Mouse (Mus musculus): ENCODE data around the gene Plekhg5. TPM values are rescaled to one million over a fixed set of nuclear protein-coding genes. Genes with fewer than 3 reads are reported as not detected.

The Plekhg5 gene
- total and polyA plus RNA-seq, 3 experiments = 0.05 to 2.1 (median 1.1) TPM

GRCm38 (mm10) chr4:152162748-152163147 is 90.5 kb downstream of the Plekhg5 start:
- Histone ChIP-seq H3K27ac (ENCODE audit: insufficient read depth, low read depth) (no peak overlapping the region), H3K36me3 (replicated peaks in 1 of 2; ENCODE audit: control insufficient read depth in 1 of 2, insufficient read depth in 1 of 2, low read length in 1 of 2) (no peaks in the 10 kb centered on the region), H3K27me3 (replicated peaks) (peaks cover 41% of the 10 kb centered on the region), H3K4me1 (ENCODE audit: control insufficient read depth in 1 of 2, insufficient read depth in 2 of 2) (peaks cover 11 to 29% of the 10 kb centered on the region in 2 experiments), H3K4me2 (ENCODE audit: insufficient read depth, low read depth, poor library complexity, severe bottlenecking) (no peak overlapping the region), H3K79me2 (replicated peaks; ENCODE audit: control insufficient read depth, extremely low read depth, insufficient read depth, poor library complexity, severe bottlenecking) (no peaks in the 10 kb centered on the region), H3K9ac (ENCODE audit: insufficient read depth, low read depth) (no peak overlapping the region), H3K4me3 (replicated peaks in 1 of 3; ENCODE audit: low read depth in 2 of 3, low read length in 2 of 3, poor library complexity in 1 of 3) (no peak overlapping the region), H3K9me3 (replicated peaks; ENCODE audit: low read length) (peaks cover 18% of the 10 kb centered on the region)
- DNase-seq (ENCODE audit: extremely low read depth) = no peak
- dilution Hi-C loops (cut with MboI; ENCODE audit: extremely low pct_ligation_motif_present, extremely low pct_unique_long_range_greater_than_20kb, low sequenced_read_pairs) (no loop called here), in situ Hi-C loops (cut with MboI; ENCODE audit: low pct_ligation_motif_present, low pct_unique_long_range_greater_than_20kb, low sequenced_read_pairs) (no loop called here)
- TF ChIP-seq ZC3H11A (IDR thresholded peaks at IDR 0.05; ENCODE audit: low read depth, low read length) (no peak), NELFE (IDR thresholded peaks at IDR 0.05; ENCODE audit: low read depth, low read length) (no peak), ZKSCAN1 (IDR thresholded peaks at IDR 0.05; ENCODE audit: borderline replicate concordance, low read depth, low read length) (no peak), ELF1 (IDR thresholded peaks at IDR 0.05; ENCODE audit: low read depth, low read length) (no peak), MYC (IDR thresholded peaks at IDR 0.05; ENCODE audit: low read depth, low read length) (no peak), USF1 (IDR thresholded peaks at IDR 0.05; ENCODE audit: low read depth, low read length) (no peak), USF2 (conservative IDR thresholded peaks at IDR 0.05; ENCODE audit: low read depth, low read length) (no peak), CTCF (conservative IDR thresholded peaks at IDR 0.05 in 1 of 2, IDR thresholded peaks at IDR 0.05 in 1 of 2; ENCODE audit: low read depth in 2 of 2, low read length in 2 of 2) (no peak), IRF4 (IDR thresholded peaks at IDR 0.05; ENCODE audit: low read depth, low read length) (no peak), ZMIZ1 (IDR thresholded peaks at IDR 0.05; ENCODE audit: low read depth, low read length) (no peak), MAZ (IDR thresholded peaks at IDR 0.05; ENCODE audit: low read depth, low read length) (no peak), ZNF384 (IDR thresholded peaks at IDR 0.05; ENCODE audit: low read depth, low read length) (no peak)

Other genes with a start within 250 kb of the Plekhg5 start
- gene Camta1, start 210.6 kb upstream of the Plekhg5 start, total RNA-seq (2012; rRNA removed) = 9.8 and 9.9 TPM in 2 replicates
- gene Camta1, start 210.6 kb upstream of the Plekhg5 start, total RNA-seq (2014; rRNA removed) = 15.3 and 21.3 TPM in 2 replicates
- gene Camta1, start 210.6 kb upstream of the Plekhg5 start, polyA plus RNA-seq (2012; ENCODE audit: insufficient read length, low read depth) = 27.2 and 32.5 TPM in 2 replicates
- gene Dnajc11, start 138.8 kb upstream of the Plekhg5 start, total RNA-seq (2012; rRNA removed) = 63.5 and 81.2 TPM in 2 replicates
- 73.7 and 75.6 TPM in 2 replicates for gene Dnajc11, start 138.8 kb upstream of the Plekhg5 start, total RNA-seq (2014; rRNA removed)
- 102 and 133 TPM in 2 replicates for gene Dnajc11, start 138.8 kb upstream of the Plekhg5 start, polyA plus RNA-seq (2012; ENCODE audit: insufficient read length, low read depth)
- gene Thap3, start 83.5 kb upstream of the Plekhg5 start, total RNA-seq (2012; rRNA removed) = 20.0 and 27.6 TPM in 2 replicates
- gene Thap3, start 83.5 kb upstream of the Plekhg5 start, total RNA-seq (2014; rRNA removed) = 10.1 and 12.8 TPM in 2 replicates
- gene Thap3, start 83.5 kb upstream of the Plekhg5 start, polyA plus RNA-seq (2012; ENCODE audit: insufficient read length, low read depth) = 11.0 and 11.7 TPM in 2 replicates
- 4.9 and 5.0 TPM in 2 replicates for gene Phf13, start 76.2 kb upstream of the Plekhg5 start, total RNA-seq (2012; rRNA removed)
- gene Phf13, start 76.2 kb upstream of the Plekhg5 start, total RNA-seq (2014; rRNA removed) = 1.9 and 2.1 TPM in 2 replicates
- 3.9 and 4.9 TPM in 2 replicates for gene Phf13, start 76.2 kb upstream of the Plekhg5 start, polyA plus RNA-seq (2012; ENCODE audit: insufficient read length, low read depth)
- 7.1 and 9.5 TPM in 2 replicates for gene Klhl21, start 63.7 kb upstream of the Plekhg5 start, total RNA-seq (2012; rRNA removed)
- gene Klhl21, start 63.7 kb upstream of the Plekhg5 start, total RNA-seq (2014; rRNA removed) = 4.4 and 4.9 TPM in 2 replicates
- gene Klhl21, start 63.7 kb upstream of the Plekhg5 start, polyA plus RNA-seq (2012; ENCODE audit: insufficient read length, low read depth) = 9.1 and 9.4 TPM in 2 replicates
- 7.4 and 10.5 TPM in 2 replicates for gene Zbtb48, start 44.8 kb upstream of the Plekhg5 start, total RNA-seq (2012; rRNA removed)
- gene Zbtb48, start 44.8 kb upstream of the Plekhg5 start, total RNA-seq (2014; rRNA removed) = 8.6 and 10.5 TPM in 2 replicates
- 13.6 and 14.0 TPM in 2 replicates for gene Zbtb48, start 44.8 kb upstream of the Plekhg5 start, polyA plus RNA-seq (2012; ENCODE audit: insufficient read length, low read depth)
- gene Tas1r1, start 33.9 kb upstream of the Plekhg5 start, total RNA-seq (2012; rRNA removed) = 0.13 and 0.21 TPM in 2 replicates
- not detected in 2 replicates for gene Tas1r1, start 33.9 kb upstream of the Plekhg5 start, total RNA-seq (2014; rRNA removed)
- not detected in 2 replicates for gene Tas1r1, start 33.9 kb upstream of the Plekhg5 start, polyA plus RNA-seq (2012; ENCODE audit: insufficient read length, low read depth)
- 44.8 and 53.6 TPM in 2 replicates for gene Nol9, start 33.2 kb upstream of the Plekhg5 start, total RNA-seq (2012; rRNA removed)
- 44.7 and 47.2 TPM in 2 replicates for gene Nol9, start 33.2 kb upstream of the Plekhg5 start, total RNA-seq (2014; rRNA removed)
- 54.3 and 60.5 TPM in 2 replicates for gene Nol9, start 33.2 kb upstream of the Plekhg5 start, polyA plus RNA-seq (2012; ENCODE audit: insufficient read length, low read depth)
- 0.38 and 1.5 TPM in 2 replicates for gene Tnfrsf25, start 43.4 kb downstream of the Plekhg5 start, total RNA-seq (2012; rRNA removed)
- not detected in 2 replicates for gene Tnfrsf25, start 43.4 kb downstream of the Plekhg5 start, total RNA-seq (2014; rRNA removed)
- gene Tnfrsf25, start 43.4 kb downstream of the Plekhg5 start, polyA plus RNA-seq (2012; ENCODE audit: insufficient read length, low read depth) = not detected in 2 replicates
- gene Espn, start 79.9 kb downstream of the Plekhg5 start, total RNA-seq (2012; rRNA removed) = 0.04 and 0.25 TPM in 2 replicates
- gene Espn, start 79.9 kb downstream of the Plekhg5 start, total RNA-seq (2014; rRNA removed) = not detected in 2 replicates
- gene Espn, start 79.9 kb downstream of the Plekhg5 start, polyA plus RNA-seq (2012; ENCODE audit: insufficient read length, low read depth) = 0.08 TPM in 1 of 2 replicates, not detected in the other
- not detected in 2 replicates for gene Hes2, start 86.4 kb downstream of the Plekhg5 start, total RNA-seq (2012; rRNA removed)
- gene Hes2, start 86.4 kb downstream of the Plekhg5 start, total RNA-seq (2014; rRNA removed) = not detected in 2 replicates
- not detected in 2 replicates for gene Hes2, start 86.4 kb downstream of the Plekhg5 start, polyA plus RNA-seq (2012; ENCODE audit: insufficient read length, low read depth)
- 55.1 and 61.6 TPM in 2 replicates for gene Acot7, start 105.6 kb downstream of the Plekhg5 start, total RNA-seq (2012; rRNA removed)
- 29.0 TPM in 2 replicates for gene Acot7, start 105.6 kb downstream of the Plekhg5 start, total RNA-seq (2014; rRNA removed)
- gene Acot7, start 105.6 kb downstream of the Plekhg5 start, polyA plus RNA-seq (2012; ENCODE audit: insufficient read length, low read depth) = 71.1 and 83.3 TPM in 2 replicates
- gene Gpr153, start 201.7 kb downstream of the Plekhg5 start, total RNA-seq (2012; rRNA removed) = 0.21 and 0.30 TPM in 2 replicates
- 0.61 and 0.70 TPM in 2 replicates for gene Gpr153, start 201.7 kb downstream of the Plekhg5 start, total RNA-seq (2014; rRNA removed)
- 1.4 and 1.8 TPM in 2 replicates for gene Gpr153, start 201.7 kb downstream of the Plekhg5 start, polyA plus RNA-seq (2012; ENCODE audit: insufficient read length, low read depth)
- 0.13 and 0.21 TPM in 2 replicates for gene Hes3, start 219.2 kb downstream of the Plekhg5 start, total RNA-seq (2012; rRNA removed)
- gene Hes3, start 219.2 kb downstream of the Plekhg5 start, total RNA-seq (2014; rRNA removed) = not detected in 2 replicates
- 0.17 TPM in 1 of 2 replicates, not detected in the other for gene Hes3, start 219.2 kb downstream of the Plekhg5 start, polyA plus RNA-seq (2012; ENCODE audit: insufficient read length, low read depth)
- gene Icmt, start 224.7 kb downstream of the Plekhg5 start, total RNA-seq (2012; rRNA removed) = 21.5 and 27.4 TPM in 2 replicates
- gene Icmt, start 224.7 kb downstream of the Plekhg5 start, total RNA-seq (2014; rRNA removed) = 17.8 and 18.5 TPM in 2 replicates
- gene Icmt, start 224.7 kb downstream of the Plekhg5 start, polyA plus RNA-seq (2012; ENCODE audit: insufficient read length, low read depth) = 24.2 and 29.8 TPM in 2 replicates
- 0.21 and 0.51 TPM in 2 replicates for gene Rnf207, start 246.5 kb downstream of the Plekhg5 start, total RNA-seq (2012; rRNA removed)
- gene Rnf207, start 246.5 kb downstream of the Plekhg5 start, total RNA-seq (2014; rRNA removed) = not detected in 2 replicates
- not detected in 2 replicates for gene Rnf207, start 246.5 kb downstream of the Plekhg5 start, polyA plus RNA-seq (2012; ENCODE audit: insufficient read length, low read depth)